Mouse (Mus musculus): ENCODE measurements around the gene Lrrc3c. TPM values are rescaled to one million over a fixed set of nuclear protein-coding genes. Genes with fewer than 3 reads are reported as not detected.

The Lrrc3c gene
- total RNA-seq, 1 experiment from 2014 or later, result not detected

GRCm38 (mm10) chr11:98628706-98629105 lies 30.6 kb downstream of the Lrrc3c start:
- DNase-seq, result no peak

- DNase-seq, result no peak
Measured at GRCm38 (mm10) chr11:98630646-98631045, 32.6 kb downstream of the Lrrc3c start.

GRCm38 (mm10) chr11:98635312-98635970 lies 37.4 kb downstream of the Lrrc3c start:
- DNase-seq, result peak; percentile 58

GRCm38 (mm10) chr11:98637501-98637900 lies 39.4 kb downstream of the Lrrc3c start:
- no peak for DNase-seq

- DNase-seq, result no peak
Measured at GRCm38 (mm10) chr11:98640091-98640490, 42.0 kb downstream of the Lrrc3c start.

GRCm38 (mm10) chr11:98644757-98645156 lies 46.7 kb downstream of the Lrrc3c start:
- DNase-seq, result no peak

GRCm38 (mm10) chr11:98645946-98646345 lies 47.9 kb downstream of the Lrrc3c start:
- no peak for DNase-seq

- no peak for DNase-seq
Measured at GRCm38 (mm10) chr11:98646459-98646858, 48.4 kb downstream of the Lrrc3c start, which contains the start of gene Gsdma2. TSS of gene Gsdma2 (plus strand) at chr11:98646759.

Other genes with a start within 250 kb of the Lrrc3c start
- 0.63 and 0.68 TPM in 2 replicates for gene Ppp1r1b, start 249.9 kb upstream of the Lrrc3c start, total RNA-seq (2021)
- 21.5 and 22.7 TPM in 2 replicates for gene Stard3, start 239.9 kb upstream of the Lrrc3c start, total RNA-seq (2021)
- 0.48 and 0.53 TPM in 2 replicates for gene Tcap, start 214.5 kb upstream of the Lrrc3c start, total RNA-seq (2021)
- gene Pnmt, start 211.8 kb upstream of the Lrrc3c start, total RNA-seq (2021), result 687 and 769 TPM in 2 replicates
- gene Pgap3, start 197.8 kb upstream of the Lrrc3c start, total RNA-seq (2021), result 5.3 and 5.9 TPM in 2 replicates
- 5.9 and 6.8 TPM in 2 replicates for gene Erbb2, start 185.8 kb upstream of the Lrrc3c start, total RNA-seq (2021)
- gene Mien1, start 159.3 kb upstream of the Lrrc3c start, total RNA-seq (2021), result 70.4 and 74.3 TPM in 2 replicates
- 0.53 and 10.7 TPM in 2 replicates for gene Grb7, start 151.9 kb upstream of the Lrrc3c start, total RNA-seq (2021)
- 3.3 and 14.3 TPM in 2 replicates for gene Ikzf3, start 52.3 kb upstream of the Lrrc3c start, total RNA-seq (2021)
- gene Zpbp2, start 47.2 kb upstream of the Lrrc3c start, total RNA-seq (2021), result not detected in 2 replicates
- 141 and 150 TPM in 2 replicates for gene Ormdl3, start 10.9 kb upstream of the Lrrc3c start, total RNA-seq (2021)
- 15.0 and 17.2 TPM in 2 replicates for gene Gm12355, start 27.4 kb downstream of the Lrrc3c start, total RNA-seq (2021)
- gene Gsdma3, start 28.1 kb downstream of the Lrrc3c start, total RNA-seq (2021), result 25.4 and 31.6 TPM in 2 replicates
- gene Gsdma2, start 48.5 kb downstream of the Lrrc3c start, total RNA-seq (2021), result 1.0 and 2.0 TPM in 2 replicates
- 0.11 TPM in 1 of 2 replicates, not detected in the other for gene Gsdma, start 66.1 kb downstream of the Lrrc3c start, total RNA-seq (2021)
- gene Psmd3, start 84.3 kb downstream of the Lrrc3c start, total RNA-seq (2021), result 114 TPM in 2 replicates
- gene Csf3, start 103.0 kb downstream of the Lrrc3c start, total RNA-seq (2021), result not detected in 2 replicates
- 47.4 and 55.5 TPM in 2 replicates for gene Med24, start 131.1 kb downstream of the Lrrc3c start, total RNA-seq (2021)
- gene Thra, start 142.3 kb downstream of the Lrrc3c start, total RNA-seq (2021), result 106 and 124 TPM in 2 replicates
- 32.9 and 51.0 TPM in 2 replicates for gene Nr1d1, start 177.0 kb downstream of the Lrrc3c start, total RNA-seq (2021)
- 88.5 and 88.7 TPM in 2 replicates for gene Msl1, start 197.2 kb downstream of the Lrrc3c start, total RNA-seq (2021)
- gene Casc3, start 206.6 kb downstream of the Lrrc3c start, total RNA-seq (2021), result 37.8 and 38.8 TPM in 2 replicates
- gene Rapgefl1, start 238.5 kb downstream of the Lrrc3c start, total RNA-seq (2021), result 0.79 and 0.93 TPM in 2 replicates